Mouse (Mus musculus) large intestine, adult 2 months (tissue): ENCODE results near the gene Gsg1l2. TPM values are rescaled to one million over a fixed set of nuclear protein-coding genes. Genes with fewer than 3 reads are reported as not detected.

Source experiments
- DNase-seq: peaks from one replicate; pipeline ENCODE4 v3.0.0-alpha.2; 2012; ENCODE audit warnings: low read depth, low spot score
- WGBS: fragments of 180-500 bp; shearing (Covaris S2); methylation state at CpG from one replicate; pipeline ENCODE4 v1.1.7; 2018; 5-methylcytosine and 5-hydroxymethylcytosine counted together
- polyA plus RNA-seq: library from polyadenylated mRNA; depleted of rRNA; stranded (reverse); fragments of >200 nt; gene quantifications from 2 replicates; pipeline ENCODE4 v1.2.3, GENCODE M21; 2012; rRNA removed

Gene Gsg1l2
- 0.19 and 0.20 TPM in 2 replicates for polyA plus RNA-seq

DNA sequence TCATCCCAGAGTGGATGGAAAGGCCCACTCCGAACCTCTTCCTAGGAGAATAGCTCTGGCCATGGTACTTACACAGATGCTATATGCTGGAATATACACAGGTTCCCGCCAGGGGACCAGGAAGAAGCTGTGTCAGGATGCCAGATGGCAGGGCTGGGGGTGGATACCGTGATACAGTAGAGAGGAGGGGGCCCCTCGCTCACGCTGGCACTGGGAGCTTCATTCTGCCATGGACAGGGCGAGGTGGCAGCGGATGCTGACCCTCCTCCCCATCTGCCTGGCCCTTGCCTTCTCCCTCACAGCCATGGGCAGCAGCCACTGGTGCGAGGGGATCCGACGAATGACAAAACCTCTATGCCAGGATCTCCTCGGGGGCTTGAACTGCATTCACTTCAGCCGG lies at the start of gene Gsg1l2:
Gsg1l2 (plus strand) TSS at position 230 of the 400 bp plus-strand sequence.
- 83% methylated on average over 12 of the region's 12 CpGs for WGBS
- DNase-seq, result no peak

DNA sequence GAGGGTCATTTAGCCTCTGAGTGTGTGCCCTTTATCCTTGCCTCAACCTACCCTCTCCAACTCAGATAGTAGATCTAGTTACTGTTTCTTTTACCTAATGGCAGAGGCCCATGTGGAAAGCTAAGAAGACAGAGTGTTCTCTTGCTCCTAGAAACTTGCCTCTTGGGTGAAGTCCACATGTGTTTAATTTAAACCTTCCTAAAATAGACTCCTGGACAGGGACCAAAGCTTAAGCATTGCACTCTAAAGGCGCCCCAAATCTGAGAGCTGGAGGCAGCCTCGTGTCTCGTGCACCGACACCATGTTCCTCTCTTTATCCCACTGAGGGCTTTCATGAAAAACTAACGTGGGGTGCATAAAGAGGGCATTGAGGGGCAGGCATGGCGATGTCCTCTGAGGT lies 47.3 kb upstream of the Gsg1l2 start:
- WGBS, result 73% methylated on average over 6 of the region's 6 CpGs
- no peak for DNase-seq

DNA sequence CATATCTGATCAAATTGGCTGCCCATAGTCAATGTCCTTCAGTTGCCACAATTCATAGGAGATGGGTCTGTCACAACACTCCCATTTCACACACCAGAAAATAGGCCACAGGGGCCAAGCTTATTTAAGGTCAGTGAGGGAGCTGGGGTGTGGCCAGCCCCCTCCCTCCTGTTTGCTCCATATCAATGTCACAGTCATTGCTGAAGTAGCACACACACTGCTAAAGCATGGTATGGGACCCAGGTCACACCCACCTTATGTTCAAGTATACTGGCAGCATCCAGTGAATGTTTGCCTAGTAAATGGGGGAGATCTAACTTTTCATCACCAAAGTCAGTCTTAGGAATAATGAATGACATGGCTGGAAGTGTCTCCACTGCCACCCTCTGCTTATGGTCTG lies 45.7 kb upstream of the Gsg1l2 start:
- no peak for DNase-seq

DNA sequence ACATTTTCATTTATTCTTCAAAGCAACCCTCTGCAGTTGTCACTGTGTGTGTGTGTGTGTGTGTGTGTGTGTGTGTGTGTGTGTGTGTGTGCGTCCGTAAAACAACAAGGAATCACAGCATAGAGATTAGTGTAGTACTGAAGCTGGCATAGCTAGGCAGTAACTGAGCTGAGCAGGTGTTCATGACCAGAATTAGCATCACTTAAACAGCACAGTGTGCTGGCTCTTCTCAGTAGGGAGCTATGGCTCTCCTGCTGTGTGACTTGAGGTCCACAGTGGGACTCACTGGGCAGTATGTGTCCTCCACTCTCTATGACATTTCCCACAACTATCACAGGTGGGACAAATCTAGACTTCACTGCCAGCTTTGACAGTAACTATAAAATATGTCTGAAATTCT lies 43.4 kb upstream of the Gsg1l2 start:
- 98% methylated on average over 2 of the region's 2 CpGs for WGBS

DNA sequence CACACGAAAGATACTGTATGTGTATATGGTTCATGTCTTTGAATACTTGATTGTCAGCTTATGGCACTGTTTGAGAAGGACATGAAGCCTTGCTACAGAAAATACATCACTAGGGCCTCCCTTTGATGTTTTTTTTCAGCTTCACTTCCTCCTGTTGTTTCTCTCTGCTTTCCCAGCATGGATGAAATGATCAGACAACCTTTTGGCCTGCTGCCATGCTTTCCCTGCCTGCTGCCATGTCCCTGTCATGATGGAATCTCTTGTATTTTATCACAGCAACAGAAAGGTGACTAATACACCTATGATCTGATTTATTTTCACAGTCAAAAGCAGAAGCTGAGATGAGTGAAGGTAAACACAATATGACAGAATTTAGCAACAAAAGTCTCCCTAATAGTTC lies 40.7 kb upstream of the Gsg1l2 start:
- 61% methylated on average over 1 of the region's 1 CpGs for WGBS
- DNase-seq, result no peak

More for the DNA sequence above, 43.4 kb upstream of the Gsg1l2 start:
- no peak for DNase-seq

DNA sequence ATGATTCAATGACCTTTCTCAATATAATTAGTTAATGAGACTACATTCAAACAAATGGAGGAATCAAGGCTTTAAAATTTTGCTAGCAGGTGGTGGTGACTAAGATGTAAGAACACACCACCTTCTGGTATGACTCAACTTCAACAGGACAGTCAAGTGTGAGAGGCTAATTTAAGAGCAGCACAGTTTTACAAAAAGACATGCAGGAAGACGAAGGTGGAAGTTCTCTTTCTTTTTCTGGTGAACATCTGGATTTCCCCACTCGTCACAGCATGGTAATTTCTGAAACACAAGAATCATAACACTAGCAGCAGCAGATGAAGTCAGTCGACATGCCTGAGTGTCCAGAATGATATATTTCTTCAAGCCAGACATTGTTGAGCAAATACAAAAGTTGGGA lies 39.8 kb upstream of the Gsg1l2 start:
- no peak for DNase-seq
- 68% methylated on average over 3 of the region's 3 CpGs for WGBS

DNA sequence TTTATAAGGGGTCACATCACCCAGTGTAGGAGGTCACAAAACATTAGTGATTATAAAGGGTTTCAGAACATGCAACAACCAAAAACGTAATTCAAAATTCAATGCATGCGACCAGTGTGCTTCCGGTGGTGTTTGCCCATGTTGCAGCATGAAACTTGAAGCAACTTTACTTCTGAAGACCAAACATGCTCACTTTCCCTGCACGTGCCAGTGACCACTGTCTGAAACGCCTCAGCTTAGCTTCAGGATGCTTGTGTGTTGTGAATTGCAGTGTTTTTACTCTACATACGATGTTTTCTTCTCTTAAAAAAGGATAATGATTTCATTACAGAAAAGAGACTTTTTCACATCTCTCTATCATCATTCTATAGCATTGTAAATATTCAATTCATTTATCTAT lies 36.1 kb upstream of the Gsg1l2 start:
- WGBS, result 64% methylated on average over 6 of the region's 6 CpGs
- no peak for DNase-seq

DNA sequence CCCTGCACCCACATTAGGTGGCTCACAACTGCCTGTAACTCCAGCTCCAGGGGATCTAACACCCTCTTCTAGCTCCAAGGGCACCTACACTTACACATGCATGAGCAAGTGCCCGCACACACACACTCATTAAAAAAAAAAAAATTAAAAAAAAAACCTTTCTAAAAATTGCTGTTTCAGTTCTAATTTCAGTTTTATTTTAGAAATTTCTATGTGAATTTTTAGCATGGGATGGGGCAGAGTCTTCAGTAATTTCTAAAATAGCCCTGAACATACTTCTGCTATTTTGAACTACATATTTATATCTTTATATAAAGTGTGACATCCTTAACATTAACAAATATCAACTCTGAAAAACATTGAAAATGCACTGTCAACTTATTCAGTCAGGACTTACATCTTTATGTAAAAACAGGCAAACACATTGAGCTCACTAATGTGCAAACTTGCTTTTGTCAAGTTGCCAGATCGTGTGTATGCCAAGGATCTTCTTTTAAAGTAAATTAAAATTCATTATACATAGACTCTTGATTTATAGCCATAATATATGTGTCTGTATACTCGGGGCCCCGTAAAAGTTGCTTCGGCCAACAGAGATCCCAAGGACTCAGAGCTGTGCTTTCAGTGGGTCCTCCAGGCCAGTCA lies 35.4 kb upstream of the Gsg1l2 start:
- 30% methylated on average over 5 of the region's 5 CpGs for WGBS
- no peak for DNase-seq

DNA sequence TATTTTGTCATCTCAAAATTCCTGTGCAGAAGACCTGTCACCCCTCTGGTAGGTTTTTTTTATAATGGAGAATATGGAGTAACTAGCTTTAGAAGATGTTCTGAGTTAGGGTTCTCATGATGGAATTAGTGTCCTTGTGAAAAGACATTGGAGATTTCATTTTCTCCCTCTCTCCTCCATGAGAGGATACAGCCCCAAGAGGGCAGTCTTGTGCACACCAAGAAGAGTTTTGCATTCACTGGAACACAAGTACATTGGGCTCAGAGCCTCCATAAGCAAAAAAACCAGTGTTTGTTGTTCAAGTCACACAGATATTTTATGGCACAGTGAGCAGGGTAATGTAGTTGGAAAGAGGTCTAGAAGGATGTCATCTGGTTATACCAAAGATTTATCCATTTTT lies 32.8 kb upstream of the Gsg1l2 start:
- DNase-seq, result no peak

DNA sequence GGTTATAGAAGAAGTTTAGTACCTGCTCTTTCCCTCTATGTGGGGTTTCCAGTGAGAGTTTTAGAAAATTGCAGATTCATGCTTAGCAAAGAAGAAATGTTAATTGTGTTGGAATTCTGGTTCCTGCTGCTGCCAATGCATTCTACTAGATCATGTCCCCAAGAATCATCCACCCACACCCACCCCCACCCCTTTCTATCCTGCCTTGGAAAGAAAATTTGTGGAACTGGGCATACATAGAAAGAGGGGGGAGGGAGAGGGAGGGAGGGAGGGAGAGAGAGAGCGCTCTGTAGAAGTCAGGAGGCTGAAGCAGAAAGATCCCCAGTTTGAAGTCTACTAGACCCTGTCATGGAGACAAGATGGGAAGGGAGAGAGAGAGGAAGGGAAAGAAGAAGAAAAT lies 18.1 kb upstream of the Gsg1l2 start:
- no peak for DNase-seq
- 86% methylated on average over 1 of the region's 1 CpGs for WGBS

DNA sequence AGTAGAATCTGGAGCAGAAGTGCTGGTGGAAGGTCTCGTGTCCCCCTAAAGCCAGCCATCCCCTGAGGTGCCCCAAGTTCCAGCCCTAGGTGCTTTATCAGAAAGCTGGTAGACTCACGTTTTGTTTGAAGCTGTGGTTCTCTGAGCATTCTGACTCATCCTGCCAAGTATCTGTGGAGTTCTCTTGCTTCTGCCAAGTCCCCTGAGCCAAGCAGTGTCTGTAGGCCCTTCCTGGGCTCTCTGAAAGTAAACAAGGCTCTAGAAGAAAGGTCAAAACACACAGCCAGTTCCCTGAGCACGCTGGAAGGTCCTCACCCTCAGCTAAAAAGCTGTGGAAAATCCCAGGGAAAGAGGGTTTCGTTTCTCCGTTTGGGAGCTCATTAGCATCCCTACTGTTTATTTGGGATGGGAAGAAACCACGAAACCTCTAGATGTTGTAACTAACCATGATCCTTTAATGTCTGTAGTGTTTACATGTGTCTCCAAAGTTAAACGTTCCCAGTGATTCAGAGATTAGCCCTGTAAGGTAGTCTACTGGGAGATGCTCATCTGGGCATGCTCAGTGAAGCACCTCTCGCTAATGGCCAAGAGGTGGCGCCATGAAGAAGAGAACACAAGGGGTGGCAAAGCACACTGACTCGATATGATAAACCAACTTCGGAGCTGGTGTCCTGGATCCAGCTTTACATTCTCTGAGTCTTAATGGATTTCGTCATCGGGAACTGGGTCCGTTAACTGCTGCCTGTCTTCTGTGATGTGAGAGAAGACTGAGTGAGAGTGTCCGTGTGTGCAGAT lies 16.8 kb upstream of the Gsg1l2 start:
- no peak for DNase-seq
- WGBS, result 58% methylated on average over 15 of the region's 15 CpGs

DNA sequence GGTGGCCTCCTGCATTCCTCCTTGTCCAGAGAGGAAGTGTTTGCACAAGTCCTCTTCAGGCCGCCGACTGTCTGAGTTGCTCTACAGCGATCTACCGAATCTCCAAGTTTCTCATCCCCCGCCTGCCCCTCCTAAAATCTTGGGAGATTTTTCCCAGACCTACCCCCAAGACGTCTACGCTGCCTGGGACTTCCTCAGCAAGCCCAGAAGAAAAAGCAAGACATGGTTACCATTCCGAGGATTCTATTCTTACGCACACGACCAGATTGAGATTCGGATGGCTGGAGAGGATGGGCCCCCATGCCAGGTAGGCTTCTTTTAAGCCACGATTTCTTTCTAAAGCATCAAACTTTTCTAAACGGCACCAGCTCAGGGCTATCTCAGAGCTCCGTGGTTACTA lies 3.4 kb upstream of the Gsg1l2 start, which contains the start of gene Glp2r:
Glp2r (minus strand) TSS at position 101 of the 400 bp plus-strand sequence.
- no peak for DNase-seq
- 58% methylated on average over 14 of the region's 14 CpGs for WGBS

DNA sequence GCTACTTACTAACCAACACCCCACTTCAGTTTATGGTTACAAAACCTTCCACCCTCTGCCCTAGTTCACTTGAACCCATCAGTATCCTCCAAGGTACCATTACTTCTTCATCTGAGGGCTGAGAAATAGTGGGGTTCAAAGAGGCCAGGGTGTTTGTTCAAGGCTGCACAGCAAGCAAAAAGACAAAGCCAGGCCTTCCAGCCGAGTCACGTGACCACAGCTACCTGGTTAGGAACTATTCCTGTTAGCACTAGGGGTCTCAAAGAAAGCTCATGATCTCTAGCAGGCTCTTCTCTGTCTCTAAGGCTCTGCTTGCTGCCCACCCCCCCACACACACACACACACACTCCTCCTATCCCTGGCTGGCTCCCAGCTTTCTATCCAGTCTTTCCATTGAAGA lies 2.7 kb upstream of the Gsg1l2 start:
- 64% methylated on average over 2 of the region's 2 CpGs for WGBS
- no peak for DNase-seq

DNA sequence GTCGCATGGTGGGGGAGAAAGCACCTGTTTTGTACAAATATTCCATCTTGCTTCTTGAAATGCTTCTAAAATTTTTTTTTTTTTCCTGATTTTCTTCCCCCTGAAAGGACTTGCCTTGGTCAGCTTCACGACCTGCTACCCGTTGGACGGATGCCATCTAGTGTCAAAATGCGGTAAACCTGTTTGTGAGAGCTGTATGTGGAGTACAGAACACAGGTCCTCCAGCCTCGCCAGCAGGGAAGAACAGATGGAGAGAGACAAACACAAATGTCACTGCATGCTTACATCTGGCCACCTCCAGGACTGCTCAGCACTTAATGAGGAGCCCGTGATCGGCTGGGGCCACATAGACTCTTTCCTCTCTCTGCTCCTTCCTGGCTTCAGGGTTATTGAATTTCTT lies 1.8 kb upstream of the Gsg1l2 start:
- 17% methylated on average over 8 of the region's 8 CpGs for WGBS
- DNase-seq, result peak; percentile 18

DNA sequence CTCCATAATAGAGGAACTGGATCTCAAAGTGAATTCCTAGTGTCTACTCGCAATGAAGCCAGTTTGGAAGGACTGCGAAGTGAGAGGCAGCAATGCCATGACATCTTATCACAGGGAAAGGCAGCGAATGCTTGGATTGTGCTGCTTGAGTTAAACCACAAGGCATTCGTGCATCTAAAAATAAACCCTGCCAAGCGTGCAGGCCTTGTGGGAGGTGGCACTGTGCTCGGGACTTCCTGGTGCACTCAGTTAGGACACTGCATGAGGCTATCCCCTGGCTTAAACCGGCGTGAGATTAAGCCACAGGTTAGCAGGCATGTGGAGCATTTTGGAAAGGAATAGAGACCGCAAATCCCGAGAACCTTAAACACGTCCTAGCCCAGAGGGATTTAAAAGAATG lies 15.8 kb downstream of the Gsg1l2 start:
- 74% methylated on average over 11 of the region's 11 CpGs for WGBS
- DNase-seq, result no peak

DNA sequence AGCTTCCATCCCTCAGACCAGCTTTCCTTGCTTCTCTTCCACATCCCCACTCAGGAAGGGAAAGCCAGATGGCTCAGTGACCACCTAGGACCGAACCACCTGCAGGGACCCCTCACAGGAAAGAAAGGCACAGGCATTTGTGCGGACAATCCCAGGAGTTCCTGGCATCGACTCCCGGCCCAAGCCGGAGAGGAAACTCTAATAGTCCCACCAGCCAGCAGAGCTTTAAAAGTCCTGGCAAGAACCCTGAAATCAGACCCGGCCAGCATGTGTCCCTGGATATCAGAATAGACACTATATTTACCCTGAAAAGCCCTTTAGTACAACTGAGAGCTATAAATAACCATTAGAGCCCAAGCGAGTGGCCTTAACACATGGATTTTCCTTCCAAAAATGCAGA lies 23.5 kb downstream of the Gsg1l2 start, which contains the start of gene Dhrs7c:
Dhrs7c (plus strand) TSS at position 257 of the 400 bp plus-strand sequence.
- DNase-seq, result no peak
- 70% methylated on average over 7 of the region's 7 CpGs for WGBS

DNA sequence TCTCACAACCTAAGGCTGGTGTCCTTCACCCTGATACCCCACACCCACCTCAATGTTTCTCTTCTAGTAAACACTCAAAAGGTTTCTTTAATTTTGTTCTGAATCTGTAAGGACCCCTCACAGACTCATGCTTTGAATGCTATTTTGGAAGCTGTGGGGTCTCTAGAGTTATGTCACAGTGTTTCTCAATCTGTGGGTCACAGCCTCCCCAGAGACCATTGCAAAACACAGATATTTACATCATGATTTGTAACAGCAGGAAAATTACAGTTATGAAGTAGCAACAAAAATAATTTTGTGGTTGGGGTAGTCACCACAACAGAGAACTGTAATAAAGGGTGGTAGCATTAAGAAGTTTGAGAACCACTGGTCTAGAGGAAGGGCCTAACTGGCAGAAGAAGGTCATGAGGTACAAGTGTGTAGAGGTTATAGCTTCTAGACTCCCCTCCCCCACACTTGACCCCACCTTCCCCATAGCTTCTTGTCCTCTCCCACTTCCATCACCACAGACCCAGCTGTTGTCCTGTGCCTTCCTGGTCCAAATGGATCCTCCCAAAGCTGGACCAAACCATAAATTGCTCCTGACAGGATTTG lies 25.8 kb downstream of the Gsg1l2 start:
- no peak for DNase-seq

DNA sequence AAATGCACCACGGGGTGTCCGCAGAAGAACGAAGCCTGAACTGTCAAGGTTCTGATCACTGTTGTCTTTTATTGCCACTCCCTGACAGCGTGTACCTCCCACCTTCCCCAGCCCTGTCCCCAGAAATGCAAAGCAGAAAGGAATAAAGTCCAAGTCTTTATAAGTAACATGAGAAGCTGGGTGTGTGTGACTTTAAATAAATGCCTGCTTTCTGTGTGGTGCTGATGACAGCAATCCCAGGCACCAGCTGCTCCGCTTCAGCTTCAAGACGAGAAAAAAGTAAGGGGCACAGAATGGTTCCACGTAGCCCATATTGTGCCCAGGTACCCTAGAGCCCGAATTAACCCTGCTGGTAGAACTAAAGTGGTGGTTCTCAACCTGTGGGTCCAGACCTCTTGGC lies 26.8 kb downstream of the Gsg1l2 start:
- DNase-seq, result no peak
- 30% methylated on average over 8 of the region's 8 CpGs for WGBS

DNA sequence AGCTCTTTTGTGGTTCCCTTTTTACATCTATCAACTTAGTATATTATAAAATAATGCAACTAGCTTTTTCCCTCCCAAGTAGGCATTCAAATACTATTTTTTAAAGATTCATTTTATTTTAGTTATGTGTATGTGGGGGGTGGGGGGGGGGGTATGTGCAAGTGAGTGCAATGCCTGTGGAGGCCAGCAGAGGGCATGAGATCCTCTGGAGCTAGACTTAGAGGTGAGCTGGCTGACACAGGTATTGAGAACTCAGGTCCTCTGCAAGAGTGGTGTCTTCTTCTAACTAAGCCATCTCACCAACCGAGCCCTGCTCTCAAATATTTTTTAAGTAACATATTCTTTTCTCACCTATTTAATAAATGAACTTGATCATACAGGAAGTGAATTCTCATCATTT lies 31.1 kb downstream of the Gsg1l2 start:
- WGBS, result 96% methylated on average over 1 of the region's 1 CpGs
- DNase-seq, result no peak

DNA sequence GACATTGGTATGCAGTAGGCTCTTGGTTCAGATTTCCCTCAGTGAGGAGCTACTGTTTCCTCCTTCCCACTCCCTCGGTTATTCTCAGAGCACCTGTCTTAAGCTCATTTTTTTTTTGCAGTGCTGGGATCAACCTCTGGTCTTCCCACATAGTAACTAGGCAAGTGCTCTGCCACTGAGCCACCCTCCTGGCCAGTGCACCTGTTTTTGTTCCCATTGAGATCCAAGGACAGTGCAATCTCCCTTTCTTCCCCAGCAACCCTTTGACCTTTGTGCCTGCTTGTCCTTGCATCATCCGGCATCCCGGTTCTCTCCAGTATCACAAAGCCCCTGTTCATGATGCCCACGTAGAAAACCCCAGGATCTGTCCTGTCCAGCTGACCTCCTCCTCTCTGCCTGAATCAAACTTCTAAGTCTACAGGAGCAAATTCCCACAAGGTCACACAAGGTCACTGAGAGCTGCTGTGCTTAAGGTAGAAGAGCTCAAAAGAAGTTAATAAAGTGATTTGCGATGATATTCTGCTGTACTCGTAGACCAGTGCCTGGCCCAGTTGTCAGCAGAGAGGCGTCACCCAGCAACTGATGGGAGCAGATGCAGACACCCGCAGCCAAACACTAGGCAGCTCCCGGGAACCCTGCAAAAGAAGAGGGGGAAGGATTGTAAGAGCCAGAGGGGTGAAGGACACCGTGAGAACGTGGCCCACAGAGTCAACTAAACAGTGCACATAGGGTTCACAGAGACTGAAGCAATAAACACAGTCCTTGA lies 32.6 kb downstream of the Gsg1l2 start:
- WGBS, result 72% methylated on average over 11 of the region's 11 CpGs
- no peak for DNase-seq
